Mouse (Mus musculus) cerebellum, adult 11 months (tissue): ENCODE data around the gene Mafg.
"Not testable (repeated sequence)": the region's sequence is repeated elsewhere in the genome, so short reads cannot be mapped to it uniquely, and the experiment has no call there.

Experiments
- DNase-seq: peaks from one replicate; pipeline ENCODE4 v3.0.0; 2022

Gene Mafg

DNA sequence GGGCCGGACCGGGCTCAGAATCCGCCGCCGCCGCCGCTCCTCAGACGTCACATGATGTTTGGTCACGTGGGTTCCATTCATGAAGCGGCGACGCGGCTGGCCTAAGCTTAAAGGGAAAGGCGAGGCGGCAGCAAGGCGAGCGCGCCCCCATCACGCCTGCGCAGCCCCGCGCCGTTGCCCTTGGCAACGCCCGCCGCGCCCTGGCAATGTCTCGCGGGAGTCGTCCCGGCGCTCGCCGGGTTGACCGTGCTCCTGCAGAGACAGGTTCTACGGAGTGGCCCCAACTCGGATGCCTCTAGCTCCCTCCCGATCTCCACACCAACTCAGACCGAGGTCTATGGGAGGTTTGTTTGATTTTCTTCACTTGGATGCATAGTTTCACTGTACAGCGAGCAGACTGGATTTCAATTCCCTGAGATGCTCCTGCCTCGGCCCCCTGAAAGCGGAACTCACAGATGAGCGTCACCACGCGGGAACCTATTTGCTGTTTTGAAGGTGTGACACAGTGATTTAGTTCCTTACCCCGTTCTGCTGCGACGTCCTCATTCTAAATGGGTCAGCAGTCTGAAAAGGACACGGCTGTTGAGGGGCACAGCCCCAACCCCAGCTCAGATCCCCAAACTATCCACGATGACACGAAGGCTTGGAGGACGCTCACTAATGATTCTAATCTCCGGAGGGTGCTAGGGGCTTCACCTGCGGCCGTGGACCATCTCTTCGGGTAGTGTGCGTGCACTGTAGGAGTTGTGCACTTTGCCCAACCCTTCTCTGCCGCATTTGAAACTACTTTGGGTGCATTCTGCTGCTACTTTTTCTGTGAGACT, at the start of gene Mafg:
Gene Mafg, minus strand, starts transcription at position 81 of the 824 bp plus-strand sequence.
- DNase-seq, result peak; percentile 91

GRCm38 (mm10) chr11:120682683-120683082, 49.3 kb upstream of the Mafg start:
- no peak for DNase-seq

DNA sequence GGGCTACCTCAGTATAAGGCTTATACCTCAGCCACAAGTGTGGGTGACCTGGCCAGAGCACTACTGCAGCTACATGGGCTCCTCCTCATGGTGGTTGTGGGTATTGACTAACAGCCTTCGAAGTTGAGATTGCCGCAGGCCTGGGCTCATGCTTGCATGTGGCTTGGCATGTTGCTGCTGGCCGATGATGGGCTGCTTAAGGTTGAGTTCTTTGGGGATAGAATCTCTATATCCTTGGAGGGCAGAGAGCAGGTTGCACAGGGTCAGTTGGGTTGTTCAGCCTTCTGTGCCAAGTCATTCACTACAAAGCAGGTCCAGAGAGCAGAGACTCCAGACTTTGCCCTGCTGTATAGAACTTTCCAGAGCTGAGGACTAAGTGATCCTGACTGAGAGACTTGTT, 46.5 kb upstream of the Mafg start:
- DNase-seq, result no peak

DNA sequence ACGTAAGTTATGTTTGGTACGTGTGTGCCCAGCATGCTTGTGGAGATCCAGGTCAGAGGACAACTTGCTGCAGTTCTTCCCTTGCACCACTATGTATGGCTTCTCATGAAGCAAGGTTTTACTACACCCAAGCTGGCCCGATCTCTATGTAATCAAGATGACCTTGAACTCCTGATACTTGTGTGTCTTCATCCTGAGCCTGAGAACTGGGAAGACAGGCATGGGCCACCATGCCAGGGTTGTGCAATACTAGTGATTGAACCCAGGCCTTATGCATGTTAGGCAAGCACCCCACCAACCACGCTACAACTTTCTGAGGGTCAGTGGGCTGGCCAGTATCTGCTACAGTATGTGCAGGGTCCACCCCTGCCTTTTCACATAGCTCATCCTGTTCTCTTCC, 43.6 kb upstream of the Mafg start:
- no peak for DNase-seq

- DNase-seq, result not testable (repeated sequence)
Observed at GRCm38 (mm10) chr11:120675875-120676274, 42.5 kb upstream of the Mafg start.

DNA sequence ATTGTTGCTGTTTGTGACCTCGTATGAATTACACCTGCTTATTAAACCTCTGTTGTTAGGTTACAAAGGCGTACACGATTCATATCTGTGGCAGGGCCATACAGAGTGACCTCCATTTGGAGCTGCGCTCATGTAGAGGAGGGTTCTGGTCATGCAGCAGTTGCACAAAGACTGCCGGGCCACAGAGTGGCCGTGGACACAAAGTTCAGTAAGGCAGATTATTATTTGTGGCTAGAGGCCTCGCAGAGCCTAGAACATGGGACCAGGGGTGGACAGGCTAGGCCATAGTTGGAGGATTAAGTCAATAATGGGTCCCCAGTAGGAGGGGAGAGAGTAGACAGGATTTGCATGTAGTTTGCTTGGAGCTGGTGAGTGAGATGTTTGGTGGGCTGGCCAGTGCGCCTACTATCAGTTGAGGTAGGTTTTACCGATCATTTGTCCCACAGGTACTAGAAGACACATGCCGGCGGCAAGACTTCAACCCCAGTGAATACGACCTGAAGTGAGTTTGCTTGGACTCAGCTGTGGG, 40.3 kb upstream of the Mafg start:
- DNase-seq, result no peak

DNA sequence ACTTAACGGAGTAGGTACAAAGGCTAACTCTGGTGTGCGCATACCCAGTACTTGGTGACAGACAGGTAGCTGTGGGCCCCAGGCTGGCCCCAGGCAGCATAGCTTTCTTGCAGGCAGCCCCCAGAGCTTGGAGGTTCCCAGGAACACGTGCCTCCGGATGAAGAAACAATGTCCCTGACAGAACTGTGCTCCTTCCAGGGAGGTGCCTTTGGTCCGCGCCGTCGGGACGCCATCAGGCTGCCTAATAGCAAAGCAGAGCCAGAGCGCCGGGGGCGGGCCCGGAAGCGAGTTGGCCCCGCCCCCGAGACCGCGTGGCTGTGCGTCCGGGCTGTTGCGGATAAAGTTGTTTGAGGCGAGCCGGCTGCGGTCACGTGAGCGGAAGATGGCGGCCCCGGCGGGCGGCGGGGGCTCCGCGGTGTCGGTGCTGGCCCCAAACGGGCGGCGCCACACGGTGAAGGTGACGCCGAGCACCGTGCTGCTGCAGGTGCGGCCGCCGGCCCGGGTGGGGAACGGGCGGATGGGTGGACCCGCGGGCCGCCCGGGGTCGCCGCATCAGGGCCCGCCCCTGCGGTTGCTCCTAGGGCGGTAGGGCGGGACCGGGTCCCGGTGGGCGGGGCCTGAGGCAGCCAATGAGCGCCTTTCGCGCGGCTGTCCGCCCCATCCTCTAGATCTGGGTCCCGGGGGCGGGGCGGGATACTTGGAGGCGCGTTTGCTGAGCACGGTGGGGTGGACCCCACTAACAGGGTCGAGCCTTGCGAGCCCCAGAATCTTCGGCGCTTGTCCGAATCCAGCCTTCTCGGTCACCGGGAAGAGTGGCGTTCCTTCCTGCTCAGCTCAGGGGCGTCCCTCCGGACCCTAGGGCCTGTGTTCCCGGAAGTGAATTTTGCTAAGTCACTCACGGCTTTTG, 39.5 kb upstream of the Mafg start, which contains the start of gene Aspscr1:
Gene Aspscr1, plus strand, starts transcription at position 287 of the 907 bp plus-strand sequence.
- DNase-seq, result peak; percentile 90

- no peak for DNase-seq
Observed at GRCm38 (mm10) chr11:120666617-120667016, 33.2 kb upstream of the Mafg start.

GRCm38 (mm10) chr11:120665406-120665805, 32.0 kb upstream of the Mafg start:
- DNase-seq, result no peak

DNA sequence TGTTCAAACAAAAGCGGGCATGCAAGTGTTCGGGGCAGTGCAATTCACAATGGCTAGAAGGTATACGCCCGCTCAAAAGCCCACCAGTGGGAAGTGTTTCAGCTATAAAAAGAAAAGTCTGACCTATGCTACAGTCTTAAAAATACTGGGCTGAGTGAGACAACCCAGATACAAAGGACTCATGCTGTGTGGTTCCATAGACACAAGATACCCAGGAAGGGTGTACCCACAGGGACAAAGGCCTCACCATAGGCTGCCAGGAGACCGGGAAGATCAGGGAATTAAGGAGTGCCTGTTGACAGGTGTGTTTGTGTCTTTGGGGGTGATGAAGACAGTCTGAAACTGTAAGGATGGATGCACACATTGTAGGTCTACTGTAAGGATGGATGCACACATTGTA, 30.3 kb upstream of the Mafg start:
- no peak for DNase-seq

DNA sequence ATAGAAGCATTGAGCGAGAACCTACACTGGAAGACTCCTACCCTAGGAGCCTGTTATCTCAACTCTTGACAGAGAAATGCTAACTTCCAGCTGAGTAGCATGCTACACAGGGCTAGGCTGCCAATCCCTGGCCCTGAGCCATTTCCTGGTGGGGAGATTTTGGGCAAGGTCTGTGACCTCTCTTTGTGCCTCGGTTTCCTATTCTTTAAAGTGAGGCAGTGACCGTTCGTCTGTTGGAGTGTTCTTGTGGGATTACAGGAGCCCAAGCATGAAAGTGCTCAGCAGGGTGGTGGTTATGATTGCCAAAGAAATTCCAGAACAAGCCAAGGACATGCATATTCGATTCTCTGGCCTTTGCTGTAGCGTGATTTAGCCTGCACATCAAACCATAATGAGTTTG, 29.4 kb upstream of the Mafg start:
- no peak for DNase-seq

- no peak for DNase-seq
Observed at GRCm38 (mm10) chr11:120661076-120661460, 27.7 kb upstream of the Mafg start, which contains the start of gene Notum. TSS of gene Notum (minus strand) at chr11:120661175.

DNA sequence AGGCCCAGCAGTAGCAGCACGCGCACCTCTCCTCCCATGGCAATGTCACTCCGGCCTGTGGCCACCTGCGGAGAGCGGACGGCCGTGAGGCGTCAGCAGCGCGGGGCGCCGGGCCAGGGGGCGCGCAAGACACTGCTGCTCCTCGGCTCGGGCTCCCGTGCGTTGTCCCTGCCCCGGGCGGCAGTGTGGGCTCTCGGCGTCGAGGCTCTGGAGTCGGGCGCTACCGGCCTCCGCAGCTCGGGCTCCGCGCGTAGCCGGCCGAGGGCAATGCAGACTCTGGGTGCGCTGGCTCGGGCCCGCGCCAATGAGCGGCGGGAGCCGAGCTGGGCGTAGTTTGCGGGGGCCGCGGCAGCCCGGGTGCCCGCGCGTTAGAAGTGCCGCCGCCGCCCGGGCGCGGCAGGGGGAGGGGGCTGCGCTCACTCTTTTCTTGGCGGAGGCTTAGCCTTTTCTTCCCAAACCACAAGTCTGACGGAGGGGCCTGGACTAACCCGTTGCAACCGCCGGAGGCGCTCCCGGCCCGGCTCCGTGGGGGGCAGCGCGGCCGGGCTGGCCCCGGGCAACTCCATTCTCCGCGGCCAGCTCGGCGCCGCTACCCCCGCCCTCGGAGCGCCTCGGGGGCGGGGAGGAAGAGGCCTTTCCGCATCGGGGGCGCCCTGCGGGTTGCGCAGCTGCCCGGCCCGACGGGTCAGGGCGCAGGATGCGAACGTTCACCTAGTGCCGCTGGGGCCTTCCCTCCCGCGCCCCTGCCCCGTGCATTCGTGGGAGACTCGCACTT, 27.1 kb upstream of the Mafg start:
- DNase-seq, result no peak

DNA sequence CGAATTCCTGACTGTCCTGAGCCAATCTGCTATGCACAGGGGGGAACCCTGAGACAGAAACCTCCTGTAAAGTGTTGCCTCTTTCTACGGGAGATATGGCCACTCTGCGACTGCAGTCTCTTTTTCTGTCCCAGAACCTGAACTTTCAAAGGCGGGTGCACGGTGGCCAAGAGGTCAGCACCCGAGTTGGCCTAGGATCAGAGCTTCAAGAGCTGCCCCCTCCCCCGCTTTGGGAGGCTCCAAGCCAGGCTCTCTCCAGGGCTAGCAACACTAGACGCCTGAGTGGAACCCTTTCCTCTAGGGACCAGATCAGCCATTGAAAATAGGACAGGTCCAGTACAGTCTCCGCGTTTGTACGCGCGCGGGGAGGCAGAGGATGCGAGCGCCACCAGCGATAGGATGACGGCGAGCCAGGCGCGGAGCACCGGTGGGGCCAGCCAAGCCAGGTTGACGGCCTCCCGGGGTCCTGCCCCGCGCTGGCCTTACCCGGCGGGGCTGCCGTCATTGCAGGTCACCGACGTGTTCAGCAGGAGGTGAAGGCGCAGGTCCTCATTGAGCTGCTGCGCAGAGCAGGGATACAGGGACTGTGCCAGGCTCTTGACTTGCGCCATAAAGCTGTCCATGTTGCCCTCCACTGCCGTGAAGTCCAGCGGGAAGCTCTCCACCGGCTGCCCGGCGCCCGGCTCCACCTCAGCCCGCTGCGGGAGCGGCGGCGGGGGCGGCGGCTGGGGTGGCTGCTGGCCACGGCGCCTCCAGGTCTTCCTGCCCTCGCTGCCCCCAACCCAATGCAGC, 26.3 kb upstream of the Mafg start:
- DNase-seq, result no peak

- DNase-seq, result peak; percentile 45
Observed at GRCm38 (mm10) chr11:120658876-120659410, 25.5 kb upstream of the Mafg start.

DNA sequence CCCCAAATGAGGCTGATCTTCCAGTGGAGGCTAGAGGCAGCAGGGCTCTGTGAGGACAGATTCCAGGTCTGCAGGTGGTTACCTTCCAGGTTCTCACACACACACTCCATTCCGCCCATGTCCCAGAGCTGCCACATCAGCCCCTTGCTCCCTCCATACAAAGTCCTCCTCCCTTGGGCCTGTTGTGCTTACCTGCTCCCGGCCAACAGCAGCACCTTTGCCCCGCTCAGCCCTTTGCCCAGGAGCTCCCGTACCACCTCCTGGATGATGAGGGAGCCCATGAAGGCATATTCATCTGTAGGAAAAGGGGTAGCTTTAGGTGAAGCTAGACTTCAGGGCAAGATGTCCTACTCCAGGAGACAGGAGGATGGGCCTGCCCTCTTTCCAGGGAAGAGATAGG, 23.9 kb upstream of the Mafg start:
- DNase-seq, result no peak

DNA sequence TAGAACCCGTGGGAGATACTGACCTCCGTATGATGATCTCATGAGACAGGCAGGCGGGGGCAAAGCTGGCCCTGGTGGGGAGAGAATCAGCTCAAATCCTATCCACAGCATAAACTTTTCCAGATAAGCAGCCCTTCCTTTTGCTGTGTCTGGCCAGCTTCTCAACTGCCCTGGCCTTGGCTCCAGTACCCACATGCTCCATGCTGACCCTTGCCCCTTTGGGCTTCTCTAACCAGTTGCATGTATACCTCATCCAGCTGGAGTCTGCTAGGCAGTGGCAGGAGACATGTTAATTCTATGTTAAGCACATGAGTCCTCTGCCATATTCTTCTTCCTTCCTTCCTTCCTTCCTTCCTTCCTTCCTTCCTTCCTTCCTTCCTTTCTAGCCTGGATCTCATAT, 21.3 kb upstream of the Mafg start:
- no peak for DNase-seq

- no peak for DNase-seq
Observed at GRCm38 (mm10) chr11:120651872-120652271, 18.5 kb upstream of the Mafg start.

GRCm38 (mm10) chr11:120648001-120648476, 14.6 kb upstream of the Mafg start, which contains the start of gene Myadml2:
TSS of gene Myadml2 (minus strand) at chr11:120648158.
- peak; percentile 49 for DNase-seq

GRCm38 (mm10) chr11:120647047-120647830, 13.8 kb upstream of the Mafg start:
- DNase-seq, result no peak
